Mouse (Mus musculus): ENCODE measurements at regions not wholly inside any gene's neighbourhood (a gene's known extent, or its start where the extent isn't known, plus 50 kb on each side); places are given as distances from the start of the nearest gene placed in this dataset.

- TF ChIP-seq EP300 (IDR thresholded peaks at IDR 0.05) (no peak), CTCF (IDR thresholded peaks at IDR 0.05) (no peak)
These were observed 926.7 kb downstream of the Car8 start for GRCm38 (mm10) chr4:7312160-7312559.

Data from lung, postnatal 0 days (tissue).